Mouse (Mus musculus) heart, adult 2 months (tissue): ENCODE results near the gene Cd300a. TPM values are rescaled to one million over a fixed set of nuclear protein-coding genes. Genes with fewer than 3 reads are reported as not detected.
"Not testable (repeated sequence)": the region's sequence is repeated elsewhere in the genome, so short reads cannot be mapped to it uniquely, and the experiment has no call there.

Experiments used
- DNase-seq, 2 experiments: peaks; one replicate each; pipeline ENCODE4 v3.0.0; 2021
- H3K27ac ChIP-seq: fragments of 200-600 bp; 2 replicates; pipeline ENCODE4 v1.8.1; 2022
- H3K27me3 ChIP-seq: fragments of 200-500 bp; 2 replicates; pipeline ENCODE4 v1.6.1; 2012; ENCODE audit warnings: mild to moderate bottlenecking, low read length, inconsistent platforms, mixed read lengths; ENCODE audit not compliant: control insufficient read depth, insufficient read depth
- H3K36me3 ChIP-seq: fragments of 200-500 bp; 2 replicates; pipeline ENCODE4 v1.6.1; 2012; ENCODE audit warnings: low read length, inconsistent platforms; ENCODE audit not compliant: control insufficient read depth, insufficient read depth
- H3K4me1 ChIP-seq: fragments of 200-500 bp; 2 replicates; pipeline ENCODE4 v1.6.1; 2011; ENCODE audit warnings: low read length; ENCODE audit not compliant: control insufficient read depth, insufficient read depth
- H3K4me3 ChIP-seq: fragments of 200-600 bp; 2 replicates; pipeline ENCODE4 v1.8.1; 2022
- H3K79me2 ChIP-seq: fragments of 200-500 bp; replicated peaks from 2 replicates; pipeline ENCODE4 v1.6.1; 2012; ENCODE audit warnings: mild to moderate bottlenecking, inconsistent platforms, low read length, moderate library complexity, mixed read lengths; ENCODE audit not compliant: control insufficient read depth, insufficient read depth
- H3K9ac ChIP-seq: fragments of 200-500 bp; 2 replicates; pipeline ENCODE4 v1.6.1; 2012; ENCODE audit warnings: low read depth, mild to moderate bottlenecking, control low read depth, inconsistent platforms, low read length, mixed read lengths
- CTCF ChIP-seq: fragments of 200-600 bp; IDR thresholded peaks from 2 replicates; pipeline ENCODE4 v1.8.1; 2022; ENCODE audit warnings: antibody characterized with exemption, mild to moderate bottlenecking, moderate library complexity
- EP300 ChIP-seq: fragments of 200-500 bp; IDR thresholded peaks from 2 replicates; pipeline ENCODE4 v1.6.1; 2011; ENCODE audit warnings: low read depth, low read length, control low read depth; ENCODE audit not compliant: insufficient read depth
- POLR2A ChIP-seq: fragments of 200-500 bp; IDR thresholded peaks from 2 replicates; pipeline ENCODE4 v1.6.1; 2011; ENCODE audit warnings: mild to moderate bottlenecking, low read depth, low read length, control low read depth; ENCODE audit not compliant: insufficient read depth
- WGBS: fragments of 180-500 bp; shearing (Covaris S2); methylation state at CpG from one replicate; pipeline ENCODE4 v1.1.7; 2018; 5-methylcytosine and 5-hydroxymethylcytosine counted together
- intact Hi-C: fragments of 180-260 bp; cut with DNase I; formaldehyde crosslinking; loops from one replicate; pipeline ENCODE4 v1.15.1; 2025
- polyA plus RNA-seq: library from polyadenylated mRNA; depleted of rRNA; stranded (reverse); fragments of >200 nt; gene quantifications from 2 replicates; pipeline ENCODE4 v1.2.3, GENCODE M21; 2012
- total RNA-seq, 2 experiments: library from RNA; stranded (reverse); gene quantifications; 2 replicates each; pipeline ENCODE4 v1.2.3; 2021

Cd300a gene
- total and polyA plus RNA-seq, 3 experiments = 0.77 to 1.1 (median 0.89) TPM

- intact Hi-C loops = no loop called here
- TF ChIP-seq CTCF (no peak), EP300 (no peak), POLR2A (no peak)
- Histone ChIP-seq H3K4me1 (no peaks in the 10 kb centered on the region), H3K36me3 (no peaks in the 10 kb centered on the region), H3K79me2 (no peaks in the 10 kb centered on the region), H3K27me3 (no peaks in the 10 kb centered on the region), H3K9ac (no peak overlapping the region), H3K27ac (no peak overlapping the region), H3K4me3 (no peak overlapping the region)
- 72% methylated on average over 4 of the region's 4 CpGs for WGBS
- no peak for DNase-seq
These were observed 13.4 kb downstream of the Cd300a start for GRCm38 (mm10) chr11:114903224-114903623.

- DNase-seq = peak in 1 of 2 experiments; percentile 48
- intact Hi-C loops = no loop called here
These were observed 17.7 kb downstream of the Cd300a start for GRCm38 (mm10) chr11:114907567-114907966.

GRCm38 (mm10) chr11:114908086-114908485 is 18.2 kb downstream of the Cd300a start:
- no peak overlapping the region for H3K27ac ChIP-seq
- DNase-seq = no peak
- H3K36me3 ChIP-seq = no peaks in the 10 kb centered on the region
- H3K27me3 ChIP-seq = no peaks in the 10 kb centered on the region
- H3K4me1 ChIP-seq = no peaks in the 10 kb centered on the region; the same call in 1 of the 2 replicates
- no peak for TF ChIP-seq POLR2A
- TF ChIP-seq CTCF = no peak
- TF ChIP-seq EP300 = no peak
- intact Hi-C loops = no loop called here
- H3K4me3 ChIP-seq = no peak overlapping the region
- no peak overlapping the region for H3K9ac ChIP-seq
- H3K79me2 ChIP-seq = no peaks in the 10 kb centered on the region
- 58% methylated on average over 4 of the region's 4 CpGs for WGBS

More at GRCm38 (mm10) chr11:114907567-114907966, 17.7 kb downstream of the Cd300a start:
- no peak overlapping the region for H3K4me3 ChIP-seq
- H3K79me2 ChIP-seq = no peaks in the 10 kb centered on the region
- H3K36me3 ChIP-seq = no peaks in the 10 kb centered on the region
- H3K4me1 ChIP-seq = no peaks in the 10 kb centered on the region
- H3K27me3 ChIP-seq = no peaks in the 10 kb centered on the region
- H3K27ac ChIP-seq = no peak overlapping the region
- H3K9ac ChIP-seq = no peak overlapping the region
- TF ChIP-seq CTCF (no peak), POLR2A (no peak), EP300 (no peak)
- 81% methylated on average over 4 of the region's 4 CpGs for WGBS

GRCm38 (mm10) chr11:114909538-114909937 is 19.7 kb downstream of the Cd300a start:
- DNase-seq, H3K27ac ChIP-seq, H3K9ac ChIP-seq, H3K4me1 ChIP-seq, H3K36me3 ChIP-seq, H3K27me3 ChIP-seq, H3K4me3 ChIP-seq, intact Hi-C loops, H3K79me2 ChIP-seq: not testable (repeated sequence)
- TF ChIP-seq CTCF = peak; percentile 41
- 40% methylated on average over 3 of the region's 3 CpGs for WGBS

- Histone ChIP-seq H3K36me3 (no peaks in the 10 kb centered on the region), H3K4me3 (no peak overlapping the region), H3K9ac (no peak overlapping the region), H3K79me2 (no peaks in the 10 kb centered on the region), H3K4me1 (peaks cover 2% of the 10 kb centered on the region), H3K27ac (no peak overlapping the region), H3K27me3 (no peaks in the 10 kb centered on the region)
- 4% methylated on average over 9 of the region's 9 CpGs for WGBS
- intact Hi-C loops = loop anchor here (1.0 to 2.0 kb wide), 3 partner anchors 33 to 168 kb away; no protein-coding TSS in a partner anchor
- TF ChIP-seq POLR2A = no peak
- TF ChIP-seq CTCF = peak; percentile 82
- peak; percentile 93; the same call in 1 of the 2 replicates for TF ChIP-seq EP300
- DNase-seq = peak; percentile 74 to 81
These were observed 23.0 kb downstream of the Cd300a start for GRCm38 (mm10) chr11:114912847-114913246.

GRCm38 (mm10) chr11:114914978-114915377 is 25.1 kb downstream of the Cd300a start:
- peaks cover 2% of the 10 kb centered on the region for H3K4me1 ChIP-seq
- H3K27me3 ChIP-seq = no peaks in the 10 kb centered on the region
- H3K9ac ChIP-seq = no peak overlapping the region
- TF ChIP-seq POLR2A (no peak), EP300 (no peak), CTCF (no peak)
- DNase-seq = peak in 1 of 2 experiments; percentile 40
- H3K27ac ChIP-seq = no peak overlapping the region
- intact Hi-C loops = no loop called here
- 11% methylated on average over 7 of the region's 7 CpGs for WGBS
- H3K4me3 ChIP-seq = no peak overlapping the region
- H3K36me3 ChIP-seq = no peaks in the 10 kb centered on the region
- no peaks in the 10 kb centered on the region for H3K79me2 ChIP-seq
